Mouse (Mus musculus): ENCODE measurements around the gene Lgalsl. TPM values are rescaled to one million over a fixed set of nuclear protein-coding genes. Genes with fewer than 3 reads are reported as not detected.
A peak's percentile ranks its signal among the peaks of the same experiment; 100 is the strongest.

The Lgalsl gene
- total and polyA plus RNA-seq, 3 experiments, result 8.1 to 22.7 (median 16.4) TPM

GRCm38 (mm10) chr11:20859858-20860257 lies 29.0 kb upstream of the Lgalsl start:
- dilution Hi-C loops (cut with MboI; ENCODE audit: extremely low pct_ligation_motif_present, extremely low pct_unique_long_range_greater_than_20kb, low sequenced_read_pairs) (no loop called here), in situ Hi-C loops (cut with MboI; ENCODE audit: low pct_ligation_motif_present, low pct_unique_long_range_greater_than_20kb, low sequenced_read_pairs) (no loop called here)
- TF ChIP-seq RAD21 (IDR thresholded peaks at IDR 0.05; ENCODE audit: low read depth, low read length) (no peak), HCFC1 (IDR thresholded peaks at IDR 0.05; ENCODE audit: low read depth, low read length) (no peak), MAZ (IDR thresholded peaks at IDR 0.05; ENCODE audit: low read depth, low read length) (no peak), CHD2 (IDR thresholded peaks at IDR 0.05; ENCODE audit: low read length) (no peak), ZKSCAN1 (IDR thresholded peaks at IDR 0.05; ENCODE audit: borderline replicate concordance, low read depth, low read length) (no peak), POLR2AphosphoS2 (IDR thresholded peaks at IDR 0.05; ENCODE audit: low read depth, low read length) (no peak), KAT2A (IDR thresholded peaks at IDR 0.05; ENCODE audit: insufficient replicate concordance, low read length) (no peak), NRF1 (IDR thresholded peaks at IDR 0.05; ENCODE audit: low read depth, low read length) (no peak), SMC3 (IDR thresholded peaks at IDR 0.05; ENCODE audit: low read depth, low read length) (no peak)
- H3K4me3 ChIP-seq (replicated peaks in 1 of 3; ENCODE audit: low read depth in 2 of 3, low read length in 2 of 3, poor library complexity in 1 of 3), result no peak overlapping the region
- peak overlapping the region; percentile 34 for H3K4me2 ChIP-seq (ENCODE audit: insufficient read depth, low read depth, poor library complexity, severe bottlenecking)
- no peak for DNase-seq (ENCODE audit: extremely low read depth)
- H3K9me3 ChIP-seq (replicated peaks; ENCODE audit: low read length), result no peaks in the 10 kb centered on the region
- H3K36me3 ChIP-seq (replicated peaks in 1 of 2; ENCODE audit: control insufficient read depth in 1 of 2, insufficient read depth in 1 of 2, low read length in 1 of 2), result no peaks in the 10 kb centered on the region
- H3K27me3 ChIP-seq (replicated peaks), result no peaks in the 10 kb centered on the region
- no peaks in the 10 kb centered on the region for H3K79me2 ChIP-seq (replicated peaks; ENCODE audit: control insufficient read depth, extremely low read depth, insufficient read depth, poor library complexity, severe bottlenecking)
- no peak overlapping the region for H3K27ac ChIP-seq (ENCODE audit: insufficient read depth, low read depth)
- peaks cover 6 to 19% of the 10 kb centered on the region in 2 experiments; a peak in 3 of 4 replicates for H3K4me1 ChIP-seq (ENCODE audit: control insufficient read depth in 1 of 2, insufficient read depth in 2 of 2)
- H3K9ac ChIP-seq (ENCODE audit: insufficient read depth, low read depth), result no peak overlapping the region

- no peak for TF ChIP-seq RCOR1 (conservative IDR thresholded peaks at IDR 0.05; ENCODE audit: low read depth, low read length)
- TF ChIP-seq TCF12 (IDR thresholded peaks at IDR 0.05; ENCODE audit: low read depth, low read length), result no peak
- TF ChIP-seq MAFK (IDR thresholded peaks at IDR 0.05; ENCODE audit: insufficient replicate concordance, low read length), result no peak
- TF ChIP-seq E2F4 (IDR thresholded peaks at IDR 0.05; ENCODE audit: insufficient replicate concordance, low read depth, low read length), result no peak
- TF ChIP-seq MAX (IDR thresholded peaks at IDR 0.05; ENCODE audit: low read length), result no peak
- TF ChIP-seq CHD1 (IDR thresholded peaks at IDR 0.05; ENCODE audit: low read depth, low read length), result no peak
- TF ChIP-seq IRF4 (IDR thresholded peaks at IDR 0.05; ENCODE audit: low read depth, low read length), result no peak
- no peak for TF ChIP-seq RAD21 (IDR thresholded peaks at IDR 0.05; ENCODE audit: low read depth, low read length)
- TF ChIP-seq ZC3H11A (IDR thresholded peaks at IDR 0.05; ENCODE audit: low read depth, low read length), result no peak
- TF ChIP-seq UBTF (IDR thresholded peaks at IDR 0.05; ENCODE audit: low read depth, low read length), result no peak
- TF ChIP-seq TBP (conservative IDR thresholded peaks at IDR 0.05; ENCODE audit: low read depth, low read length), result no peak
- no peak for TF ChIP-seq POLR2A (IDR thresholded peaks at IDR 0.05; ENCODE audit: low read depth, low read length)
- TF ChIP-seq JUN (IDR thresholded peaks at IDR 0.05; ENCODE audit: insufficient read depth, low read depth, low read length), result no peak
- no peak for TF ChIP-seq MXI1 (IDR thresholded peaks at IDR 0.05; ENCODE audit: low read depth, low read length)
- no peak for TF ChIP-seq BHLHE40 (IDR thresholded peaks at IDR 0.05; ENCODE audit: low read depth, low read length)
- no peak for TF ChIP-seq NRF1 (IDR thresholded peaks at IDR 0.05; ENCODE audit: low read depth, low read length)
- no peak for TF ChIP-seq MEF2A (IDR thresholded peaks at IDR 0.05; ENCODE audit: borderline replicate concordance, low read depth, low read length)
- no peak for TF ChIP-seq ETS1 (conservative IDR thresholded peaks at IDR 0.05; ENCODE audit: low read depth, low read length)
- Histone ChIP-seq H3K4me3 (replicated peaks in 1 of 3; ENCODE audit: low read depth in 2 of 3, low read length in 2 of 3, poor library complexity in 1 of 3) (no peak overlapping the region), H3K4me1 (ENCODE audit: control insufficient read depth in 1 of 2, insufficient read depth in 2 of 2) (peaks cover 6 to 19% of the 10 kb centered on the region in 2 experiments; a peak in 3 of 4 replicates), H3K79me2 (replicated peaks; ENCODE audit: control insufficient read depth, extremely low read depth, insufficient read depth, poor library complexity, severe bottlenecking) (no peaks in the 10 kb centered on the region), H3K4me2 (ENCODE audit: insufficient read depth, low read depth, poor library complexity, severe bottlenecking) (peak overlapping the region; percentile 34; the same call in 1 of the 2 replicates), H3K27ac (ENCODE audit: insufficient read depth, low read depth) (no peak overlapping the region), H3K9me3 (replicated peaks; ENCODE audit: low read length) (no peaks in the 10 kb centered on the region), H3K27me3 (replicated peaks) (no peaks in the 10 kb centered on the region), H3K9ac (ENCODE audit: insufficient read depth, low read depth) (no peak overlapping the region), H3K36me3 (replicated peaks in 1 of 2; ENCODE audit: control insufficient read depth in 1 of 2, insufficient read depth in 1 of 2, low read length in 1 of 2) (no peaks in the 10 kb centered on the region)
- dilution Hi-C loops (cut with MboI; ENCODE audit: extremely low pct_ligation_motif_present, extremely low pct_unique_long_range_greater_than_20kb, low sequenced_read_pairs) (no loop called here), in situ Hi-C loops (cut with MboI; ENCODE audit: low pct_ligation_motif_present, low pct_unique_long_range_greater_than_20kb, low sequenced_read_pairs) (no loop called here)
- DNase-seq (ENCODE audit: extremely low read depth), result no peak
These were observed 28.2 kb upstream of the Lgalsl start for GRCm38 (mm10) chr11:20858921-20859668.

Data from CH12.LX (cell line).